Comparison of ENCODE assay signal across 15 mouse cellular contexts in the genomic region with DNA sequence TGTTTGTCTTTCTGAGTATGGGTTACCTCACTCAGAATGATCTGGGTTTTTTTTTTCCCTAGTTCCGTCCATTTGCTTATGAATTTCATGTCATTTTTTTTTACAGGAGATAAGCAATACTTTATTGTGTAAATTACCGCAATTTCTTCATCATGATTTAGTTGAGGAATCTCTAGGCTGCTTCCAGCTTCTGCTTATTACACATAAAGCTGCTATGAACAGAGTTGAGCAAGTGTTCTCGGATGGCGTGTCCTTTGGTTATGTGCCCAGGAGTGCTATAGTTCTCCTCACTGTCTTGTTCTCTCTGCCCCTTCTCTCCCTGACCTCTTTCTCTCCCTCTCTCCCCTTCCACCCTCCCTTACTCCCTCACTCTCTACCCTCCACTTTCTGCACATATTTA. TPM values are rescaled to one million over a fixed set of nuclear protein-coding genes. Genes with fewer than 3 reads are reported as not detected.
"Had no signal": no experiment of that assay in that cellular context is flagged by ENCODE, and none has a peak within 500 bp of the region (broad histone marks: within the 10 kb centered on the region; RNA-seq: fewer than 3 reads in every experiment).

No protein-coding gene starts in this region.

- H3K9me3 ChIP-seq: limb, embryonic 13.5 days; midbrain, embryonic 12.5 days had no signal

- H3K9ac ChIP-seq: limb, embryonic 13.5 days; liver, embryonic 14.5 days; midbrain, embryonic 12.5 days had no signal

- H3K27me3 ChIP-seq: limb, embryonic 13.5 days; midbrain, embryonic 12.5 days had no signal

- H3K27ac ChIP-seq: kidney, postnatal 0 days; layer of hippocampus, adult 2 months; limb, embryonic 13.5 days; liver, embryonic 14.5 days; midbrain, embryonic 12.5 days; stomach, postnatal 0 days had no signal

- H3K4me3 ChIP-seq: layer of hippocampus, adult 2 months; limb, embryonic 13.5 days; midbrain, embryonic 12.5 days had no signal

- H3K4me1 ChIP-seq: limb, embryonic 13.5 days; midbrain, embryonic 12.5 days had no signal

- H3K4me2 ChIP-seq: limb, embryonic 13.5 days; midbrain, embryonic 12.5 days had no signal

- DNase-seq: kidney, postnatal 4 days; left cerebral cortex, postnatal 4 days; lung, adult 18-20 months; lung, postnatal 4 days; right cerebral cortex, postnatal 14 days; thymus, postnatal 4 days had no signal

- H3K36me3 ChIP-seq: limb, embryonic 13.5 days; midbrain, embryonic 12.5 days had no signal

- ATAC-seq: midbrain, embryonic 16.5 days had no signal

RNA-seq across cellular contexts. Expression of gene Fam110c, which starts 28.2 kb away (rescaled TPM):
- total RNA-seq: layer of hippocampus, adult 2 months; layer of hippocampus, postnatal 10 days; left cerebral cortex, postnatal 4 days had no signal
- polyA plus RNA-seq: midbrain, embryonic 16.5 days; neural tube, embryonic 14.5 days had no signal
